In genomic region chr5:22746533-22747021, GRCm38 (mm10) we compare ENCODE assay signal across 9 mouse cellular contexts. TPM values are rescaled to one million over a fixed set of nuclear protein-coding genes. Genes with fewer than 3 reads are reported as not detected.
A peak's percentile ranks its signal among the peaks of the same experiment; 100 is the strongest.
DNase-seq lines count a peak whose midpoint lies in the region; ATAC-seq and TF ChIP-seq lines count a peak whose summit lies in the region.
"Had no signal": no experiment of that assay in that cellular context is flagged by ENCODE, and none has a peak within 500 bp of the region (broad histone marks: within the 10 kb centered on the region; RNA-seq: fewer than 3 reads in every experiment).

No protein-coding gene starts in this region.

- H3K27ac ChIP-seq in heart, embryonic 16.5 days (ENCODE audit: low read length) = no peak overlapping the region
- no peak overlapping the region for H3K27ac ChIP-seq in ES-Bruce4 (ENCODE audit: insufficient read depth, low read length)
- no peak overlapping the region for H3K27ac ChIP-seq in embryonic facial prominence, embryonic 11.5 days (replicated peaks; ENCODE audit: low read depth, low read length)
- no peak overlapping the region for H3K27ac ChIP-seq in limb, embryonic 12.5 days

- H3K36me3 ChIP-seq in heart, embryonic 16.5 days (ENCODE audit: control insufficient read depth, insufficient read depth) = no peaks in the 10 kb centered on the region
- no peaks in the 10 kb centered on the region for H3K36me3 ChIP-seq in ES-Bruce4 (ENCODE audit: control insufficient read depth, insufficient read depth, low read length, poor library complexity, severe bottlenecking)
- H3K36me3 ChIP-seq in embryonic facial prominence, embryonic 11.5 days (replicated peaks; ENCODE audit: control insufficient read depth, insufficient read depth, low read depth, low read length) = no peaks in the 10 kb centered on the region
- H3K36me3 ChIP-seq in limb, embryonic 12.5 days = no peaks in the 10 kb centered on the region

- TF ChIP-seq EP300 in ES-Bruce4 (IDR thresholded peaks at IDR 0.05; ENCODE audit: insufficient read depth, low read depth, low read length) = no peak

- WGBS in heart, embryonic 16.5 days = 1% methylated on average over 19 of the region's 20 CpGs
- 0% methylated on average over 20 of the region's 20 CpGs for WGBS in embryonic facial prominence, embryonic 11.5 days
- WGBS in limb, embryonic 12.5 days = under 1% methylated on average over 20 of the region's 20 CpGs

- H3K27me3 ChIP-seq in heart, embryonic 16.5 days (ENCODE audit: control insufficient read depth, insufficient read depth, low read length) = peaks cover 36% of the 10 kb centered on the region
- H3K27me3 ChIP-seq in ES-Bruce4 (ENCODE audit: control insufficient read depth, insufficient read depth, low read length, poor library complexity, severe bottlenecking) = peaks cover 12% of the 10 kb centered on the region
- H3K27me3 ChIP-seq in embryonic facial prominence, embryonic 11.5 days (ENCODE audit: control insufficient read depth, insufficient read depth, low read length) = peaks cover 9% of the 10 kb centered on the region
- peaks cover 49% of the 10 kb centered on the region for H3K27me3 ChIP-seq in limb, embryonic 12.5 days

- peaks cover 3% of the 10 kb centered on the region; the same call in 1 of the 2 replicates for H3K4me1 ChIP-seq in heart, embryonic 16.5 days (ENCODE audit: control insufficient read depth, insufficient read depth, low read length)
- H3K4me1 ChIP-seq in ES-Bruce4 (ENCODE audit: control insufficient read depth, insufficient read depth, low read length) = no peaks in the 10 kb centered on the region
- no peaks in the 10 kb centered on the region; the same call in 1 of the 2 replicates for H3K4me1 ChIP-seq in embryonic facial prominence, embryonic 11.5 days (ENCODE audit: control insufficient read depth, insufficient read depth, low read length)
- peaks cover 15% of the 10 kb centered on the region; the same call in 1 of the 2 replicates for H3K4me1 ChIP-seq in limb, embryonic 12.5 days (replicated peaks)

- peak overlapping the region; percentile 67 for H3K4me2 ChIP-seq in heart, embryonic 16.5 days (ENCODE audit: low read depth, low read length)
- peak overlapping the region; percentile 93 for H3K4me2 ChIP-seq in embryonic facial prominence, embryonic 11.5 days (ENCODE audit: low read depth, low read length)
- H3K4me2 ChIP-seq in limb, embryonic 12.5 days = peak overlapping the region; percentile 96

- H3K9ac ChIP-seq in heart, embryonic 16.5 days (ENCODE audit: low read length) = no peak overlapping the region
- H3K9ac ChIP-seq in ES-Bruce4 (ENCODE audit: low read depth, poor library complexity, severe bottlenecking) = no peak overlapping the region
- peak overlapping the region; percentile 55 for H3K9ac ChIP-seq in embryonic facial prominence, embryonic 11.5 days (replicated peaks; ENCODE audit: low read length)
- H3K9ac ChIP-seq in limb, embryonic 12.5 days (replicated peaks) = peak overlapping the region; percentile 58

- no peak for TF ChIP-seq POLR2A in ES-Bruce4 (IDR thresholded peaks at IDR 0.05; ENCODE audit: insufficient read depth, low read length)

- ATAC-seq in heart, embryonic 16.5 days (replicated peaks; ENCODE audit: extremely low read depth, insufficient read depth, low FRiP score) = no peak
- peak; percentile 56 for ATAC-seq in embryonic facial prominence, embryonic 11.5 days (replicated peaks; ENCODE audit: insufficient number of reproducible peaks, low FRiP score, low TSS enrichment, low read depth)
- ATAC-seq in limb, embryonic 12.5 days (ENCODE audit: insufficient number of reproducible peaks, insufficient read depth, low FRiP score, low TSS enrichment, low read depth) = peak; percentile 7; the same call in 1 of the 2 replicates
- ATAC-seq in CD4-positive, CD25-positive, alpha-beta regulatory T cell, adult 4 months = no peak

- peak overlapping the region; percentile 47 for H3K4me3 ChIP-seq in heart, embryonic 16.5 days (ENCODE audit: low read length)
- peak overlapping the region; percentile 78 for H3K4me3 ChIP-seq in ES-Bruce4 (ENCODE audit: low read depth, low read length)
- peak overlapping the region; percentile 60 for H3K4me3 ChIP-seq in embryonic facial prominence, embryonic 11.5 days (ENCODE audit: low read depth, low read length)
- H3K4me3 ChIP-seq in limb, embryonic 12.5 days (replicated peaks) = peak overlapping the region; percentile 58

- no peaks in the 10 kb centered on the region for H3K9me3 ChIP-seq in heart, embryonic 16.5 days (replicated peaks; ENCODE audit: control insufficient read depth, low read length)
- H3K9me3 ChIP-seq in ES-Bruce4 (replicated peaks; ENCODE audit: control insufficient read depth, insufficient read depth, low read length, poor library complexity, severe bottlenecking) = no peaks in the 10 kb centered on the region
- no peaks in the 10 kb centered on the region for H3K9me3 ChIP-seq in embryonic facial prominence, embryonic 11.5 days (replicated peaks; ENCODE audit: control insufficient read depth, low read length)
- H3K9me3 ChIP-seq in limb, embryonic 12.5 days = no peaks in the 10 kb centered on the region

- no peak for DNase-seq in heart, postnatal 4 days
- peak; percentile 30 for DNase-seq in embryonic facial prominence, embryonic 11.5 days (ENCODE audit: low spot score)
- peak; percentile 51 for DNase-seq in retina, embryonic 14.5 days (ENCODE audit: low spot score)
- DNase-seq in adrenal gland, adult 18-20 months (ENCODE audit: low spot score in 2 of 2) = no peak

- TF ChIP-seq CTCF in ES-Bruce4 (IDR thresholded peaks at IDR 0.05; ENCODE audit: low read depth, low read length) = no peak

RNA-seq across cellular contexts. Expression of gene Lhfpl3, which starts 0.7 kb away (rescaled TPM):
- 0.05 TPM in 1 of 2 replicates, not detected in the other for polyA plus RNA-seq in heart, embryonic 16.5 days (2015; fragmentation: Nextera tagmentation; extraction: Ambion mirVana)
- total RNA-seq in heart, postnatal 4 days (2021) = under 1 TPM in 1 of 2 experiments, not detected in 1; 0.10 TPM
- polyA plus RNA-seq in ES-Bruce4 (2011; ENCODE audit: insufficient read depth, insufficient read length, low read depth, missing spikeins) = not detected in 2 replicates
- polyA plus RNA-seq in embryonic facial prominence, embryonic 11.5 days (2014; fragmentation: Nextera tagmentation; extraction: Ambion mirVana) = 0.66 and 0.71 TPM in 2 replicates
- 0.10 and 0.45 TPM in 2 replicates for polyA plus RNA-seq in limb, embryonic 12.5 days (2016; fragmentation: Nextera tagmentation; extraction: Ambion mirVana)
- total RNA-seq in adrenal gland, adult 18-20 months (2021) = 1 to 10 TPM; 1.4 TPM
- under 1 TPM in 1 of 2 experiments, not detected in 1; 0.30 TPM for polyA plus RNA-seq in CD4-positive, CD25-positive, alpha-beta regulatory T cell, adult 4 months (2017; shearing (Covaris generic))
- polyA plus RNA-seq: gonadal fat pad, adult 2 months had no signal

Comparison
In these comparisons a context has a peak if more than half of its experiments do, and no peak if none do; other contexts are left out.
1. ATAC-seq: peak in embryonic facial prominence, embryonic 11.5 days (single experiment) and limb, embryonic 12.5 days (single experiment); none in heart, embryonic 16.5 days (single experiment) and CD4-positive, CD25-positive, alpha-beta regulatory T cell, adult 4 months (single experiment).
2. H3K9ac ChIP-seq: peak in embryonic facial prominence, embryonic 11.5 days (single experiment) and limb, embryonic 12.5 days (single experiment); none in heart, embryonic 16.5 days (single experiment) and ES-Bruce4 (single experiment).
3. DNase-seq: peak in embryonic facial prominence, embryonic 11.5 days (single experiment) and retina, embryonic 14.5 days (single experiment); none in heart, postnatal 4 days (single experiment) and adrenal gland, adult 18-20 months (0 of 2).
4. Peak in every context shown above with its lines, with median percentiles within 50 percentile points of each other: H3K4me2 ChIP-seq and H3K4me3 ChIP-seq.